In the genomic region with DNA sequence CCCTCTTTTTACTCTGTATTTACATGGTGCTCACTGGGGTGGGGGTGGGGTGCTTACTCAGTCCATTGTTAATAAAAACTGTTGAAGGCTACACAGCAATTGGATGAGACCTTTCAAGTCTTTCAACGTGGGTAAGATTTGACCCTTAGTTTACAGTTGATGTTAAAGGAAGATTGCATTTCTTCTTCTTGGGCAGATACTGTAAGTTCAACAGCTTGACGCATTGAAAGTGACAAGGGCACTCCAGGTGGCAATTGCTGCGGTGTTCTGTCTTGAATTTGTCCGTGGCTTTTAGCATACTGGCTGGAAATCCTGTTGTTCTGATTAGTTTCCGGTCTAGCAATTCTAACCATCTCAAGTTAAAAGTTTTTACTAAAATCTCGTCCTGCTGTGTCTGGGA, we compare ENCODE assay signal across 30 mouse cellular contexts. TPM values are rescaled to one million over a fixed set of nuclear protein-coding genes. Genes with fewer than 3 reads are reported as not detected.
A peak's percentile ranks its signal among the peaks of the same experiment; 100 is the strongest.
DNase-seq lines count a peak whose midpoint lies in the region; ATAC-seq lines count a peak whose summit lies in the region.
"Had no signal": no experiment of that assay in that cellular context is flagged by ENCODE, and none has a peak within 500 bp of the region (broad histone marks: within the 10 kb centered on the region; RNA-seq: fewer than 3 reads in every experiment).

No protein-coding gene starts in this region.

- H3K36me3 ChIP-seq in embryonic facial prominence, embryonic 10.5 days (replicated peaks) = no peaks in the 10 kb centered on the region
- no peaks in the 10 kb centered on the region for H3K36me3 ChIP-seq in limb, embryonic 10.5 days
- no peaks in the 10 kb centered on the region for H3K36me3 ChIP-seq in liver, embryonic 11.5 days (ENCODE audit: control insufficient read depth, insufficient read depth, low read length)
- H3K36me3 ChIP-seq: embryonic facial prominence, embryonic 13.5 days; heart, embryonic 12.5 days; heart, embryonic 15.5 days; intestine, embryonic 15.5 days had no signal

- 0 out of 2 replicates have a peak overlapping the region, but pooled peaks have one; percentile 32 for H3K27ac ChIP-seq in embryonic facial prominence, embryonic 10.5 days (replicated peaks)
- H3K27ac ChIP-seq in limb, embryonic 10.5 days = 0 out of 2 replicates have a peak overlapping the region, but pooled peaks have one; percentile 8
- H3K27ac ChIP-seq in liver, embryonic 11.5 days (ENCODE audit: low read depth, low read length) = no peak overlapping the region
- H3K27ac ChIP-seq: embryonic facial prominence, embryonic 13.5 days; forebrain, embryonic 13.5 days; gastrocnemius, adult 2 months; heart, embryonic 15.5 days; hindbrain, embryonic 14.5 days; intestine, embryonic 15.5 days had no signal

- no peak for ATAC-seq in liver, embryonic 11.5 days (replicated peaks; ENCODE audit: low FRiP score)
- ATAC-seq: activated CD4-positive, CD25-positive, alpha-beta regulatory T cell, adult 4 months; CD4-positive, CD25-positive, alpha-beta regulatory T cell, adult 4 months; forebrain, embryonic 13.5 days; forebrain, postnatal 0 days; intestine, embryonic 15.5 days had no signal

- no peak overlapping the region for H3K4me3 ChIP-seq in embryonic facial prominence, embryonic 10.5 days
- H3K4me3 ChIP-seq in limb, embryonic 10.5 days = no peak overlapping the region
- H3K4me3 ChIP-seq in liver, embryonic 11.5 days (ENCODE audit: low read depth, low read length) = no peak overlapping the region
- H3K4me3 ChIP-seq: embryonic facial prominence, embryonic 13.5 days; erythroblast, embryonic 14.5 days; forebrain, embryonic 13.5 days; gastrocnemius, adult 2 months; heart, embryonic 12.5 days; heart, embryonic 15.5 days; intestine, embryonic 15.5 days had no signal

- DNase-seq in heart, adult 11 months = peak; percentile 55
- no peak for DNase-seq in heart, postnatal 14 days
- no peak for DNase-seq in embryonic facial prominence, embryonic 10.5 days (ENCODE audit: low spot score)
- no peak for DNase-seq in limb, embryonic 10.5 days (ENCODE audit: low spot score)
- no peak for DNase-seq in liver, embryonic 11.5 days (ENCODE audit: low spot score)
- no peak for DNase-seq in adipocyte (ENCODE audit: low spot score)
- DNase-seq: adrenal gland, postnatal 14 days; cerebellum, adult 11 months; cerebellum, adult 2 months; cerebellum, adult 9-11 months; cerebellum, postnatal 25 days; forebrain, postnatal 0 days; gastrocnemius, adult 2 months; gastrocnemius, postnatal 14 days; heart, adult 18-20 months; heart, postnatal 10 days; heart, postnatal 4 days; kidney, adult 18-20 months had no signal

- peaks cover 26% of the 10 kb centered on the region for H3K4me1 ChIP-seq in embryonic facial prominence, embryonic 10.5 days
- H3K4me1 ChIP-seq in limb, embryonic 10.5 days = peaks cover 4% of the 10 kb centered on the region; the same call in 1 of the 2 replicates
- no peaks in the 10 kb centered on the region for H3K4me1 ChIP-seq in liver, embryonic 11.5 days (replicated peaks; ENCODE audit: control insufficient read depth, insufficient read depth, low read length)
- H3K4me1 ChIP-seq: heart, embryonic 12.5 days; heart, embryonic 15.5 days; intestine, embryonic 15.5 days had no signal

- 31% methylated on average over 6 of the region's 6 CpGs for WGBS in embryonic facial prominence, embryonic 10.5 days
- 51% methylated on average over 6 of the region's 6 CpGs for WGBS in limb, embryonic 10.5 days
- WGBS in liver, embryonic 11.5 days = 50% methylated on average over 6 of the region's 6 CpGs

- H3K9me3 ChIP-seq in embryonic facial prominence, embryonic 10.5 days = no peaks in the 10 kb centered on the region
- H3K9me3 ChIP-seq in limb, embryonic 10.5 days (replicated peaks) = no peaks in the 10 kb centered on the region
- no peaks in the 10 kb centered on the region for H3K9me3 ChIP-seq in liver, embryonic 11.5 days (ENCODE audit: control insufficient read depth, low read length)
- H3K9me3 ChIP-seq: embryonic facial prominence, embryonic 13.5 days; forebrain, embryonic 13.5 days; heart, embryonic 12.5 days; heart, embryonic 15.5 days; intestine, embryonic 15.5 days had no signal

- H3K27me3 ChIP-seq in embryonic facial prominence, embryonic 10.5 days (replicated peaks; ENCODE audit: low read depth, poor library complexity, severe bottlenecking) = no peaks in the 10 kb centered on the region
- H3K27me3 ChIP-seq in limb, embryonic 10.5 days (ENCODE audit: low read depth, poor library complexity, severe bottlenecking) = no peaks in the 10 kb centered on the region
- H3K27me3 ChIP-seq in liver, embryonic 11.5 days (replicated peaks; ENCODE audit: control insufficient read depth, insufficient read depth, low read length) = no peaks in the 10 kb centered on the region
- H3K27me3 ChIP-seq: embryonic facial prominence, embryonic 13.5 days; forebrain, embryonic 13.5 days; heart, embryonic 12.5 days; heart, embryonic 15.5 days; intestine, embryonic 15.5 days had no signal

- intact Hi-C loops in heart, postnatal 14 days (cut with DNase I) = no loop called here

- H3K4me2 ChIP-seq in liver, embryonic 11.5 days = no peak overlapping the region
- H3K4me2 ChIP-seq: embryonic facial prominence, embryonic 13.5 days; forebrain, embryonic 13.5 days; heart, embryonic 12.5 days; heart, embryonic 15.5 days; hindbrain, embryonic 14.5 days; intestine, embryonic 15.5 days had no signal

- no peak overlapping the region for H3K9ac ChIP-seq in liver, embryonic 11.5 days (ENCODE audit: low read depth, low read length)
- H3K9ac ChIP-seq: embryonic facial prominence, embryonic 13.5 days; forebrain, embryonic 13.5 days; forebrain, postnatal 0 days; heart, embryonic 12.5 days; heart, embryonic 15.5 days; hindbrain, embryonic 14.5 days; intestine, embryonic 15.5 days had no signal

RNA-seq across cellular contexts. Expression of a gene that starts 11.6 kb away (rescaled TPM):
- 1 to 10 TPM in 1 of 2 experiments, under 1 TPM in 1; 0.83 to 1.9 TPM for total RNA-seq in heart, postnatal 14 days (2021)
- 11.2 and 19.4 TPM in 2 replicates for polyA plus RNA-seq in embryonic facial prominence, embryonic 10.5 days (2016; fragmentation: Nextera tagmentation; extraction: Ambion mirVana)
- 3.8 and 4.6 TPM in 2 replicates for polyA plus RNA-seq in limb, embryonic 10.5 days (2016; fragmentation: Nextera tagmentation; extraction: Ambion mirVana)
- 0.56 and 0.89 TPM in 2 replicates for polyA plus RNA-seq in liver, embryonic 11.5 days (2014; fragmentation: Nextera tagmentation; extraction: Ambion mirVana)
- total RNA-seq: common myeloid progenitor, adult 5-6 weeks; MEL had no signal
- polyA plus RNA-seq: activated CD4-positive, CD25-positive, alpha-beta regulatory T cell, adult 4 months; C2C12; CD4-positive, CD25-positive, alpha-beta regulatory T cell, adult 4 months; erythroblast, embryonic 14.5 days had no signal
